Mouse (Mus musculus) lung, adult 2 months (tissue): Measurements from ENCODE around the gene Trit1. TPM values are rescaled to one million over a fixed set of nuclear protein-coding genes. Genes with fewer than 3 reads are reported as not detected.
"Not testable (repeated sequence)": the region's sequence is repeated elsewhere in the genome, so short reads cannot be mapped to it uniquely, and the experiment has no call there.

Experiments
- DNase-seq: peaks from one replicate; pipeline ENCODE4 v3.0.0; 2022
- H3K4me1 ChIP-seq: fragments of 200-500 bp; 2 replicates; pipeline ENCODE4 v1.6.1; 2011; ENCODE audit warnings: low read length; ENCODE audit not compliant: control insufficient read depth, insufficient read depth
- H3K4me3 ChIP-seq: fragments of 200-500 bp; replicated peaks from 2 replicates; pipeline ENCODE3; 2011; ENCODE audit warnings: low read depth, mild to moderate bottlenecking, control low read depth, low read length; ENCODE audit errors: extremely low read depth
- CTCF ChIP-seq: fragments of 200-500 bp; IDR thresholded peaks from 2 replicates; pipeline ENCODE4 v1.5.1; 2011; ENCODE audit warnings: mild to moderate bottlenecking, low read length, control low read depth; ENCODE audit not compliant: insufficient read depth
- POLR2A ChIP-seq: fragments of 200-500 bp; IDR thresholded peaks from 2 replicates; pipeline ENCODE4 v1.6.1; 2011; ENCODE audit warnings: low read depth, mild to moderate bottlenecking, control low read depth, low read length, borderline replicate concordance; ENCODE audit errors: extremely low read depth
- WGBS: fragments of 180-500 bp; shearing (Covaris S2); methylation state at CpG from one replicate; pipeline ENCODE4 v1.1.7; 2018; 5-methylcytosine and 5-hydroxymethylcytosine counted together
- polyA plus RNA-seq: library from polyadenylated mRNA; depleted of rRNA; stranded (reverse); fragments of >200 nt; gene quantifications from 2 replicates; pipeline ENCODE4 v1.2.3, GENCODE M21; 2012

Trit1 gene
- polyA plus RNA-seq, 1 experiment: 4.5 TPM

- WGBS: under 1% methylated on average over 32 of the region's 32 CpGs
- peak overlapping the region; percentile 51 for H3K4me3 ChIP-seq
- H3K4me1 ChIP-seq: no peaks in the 10 kb centered on the region
- peak; percentile 46 for DNase-seq
- TF ChIP-seq CTCF: no peak
- TF ChIP-seq POLR2A: no peak
Measured at GRCm38 (mm10) chr4:122996221-122996617, 20.2 kb upstream of the Trit1 start.

GRCm38 (mm10) chr4:122996618-122997381, 19.6 kb upstream of the Trit1 start:
- peak; percentile 44 for DNase-seq
- Histone ChIP-seq H3K4me3 (peak overlapping the region; percentile 51), H3K4me1 (no peaks in the 10 kb centered on the region)
- TF ChIP-seq POLR2A (no peak), CTCF (no peak)
- 1% methylated on average over 47 of the region's 47 CpGs for WGBS

- no peak for DNase-seq
- Histone ChIP-seq H3K4me1 (no peaks in the 10 kb centered on the region), H3K4me3 (no peak overlapping the region)
- TF ChIP-seq POLR2A: no peak
- TF ChIP-seq CTCF: no peak
- WGBS: 33% methylated on average over 12 of the region's 12 CpGs
Measured at GRCm38 (mm10) chr4:122998537-122999262, 17.7 kb upstream of the Trit1 start.

- 42% methylated on average over 4 of the region's 4 CpGs for WGBS
- no peak for DNase-seq
- H3K4me3 ChIP-seq: no peak overlapping the region
- TF ChIP-seq CTCF: no peak
- no peak for TF ChIP-seq POLR2A
- no peaks in the 10 kb centered on the region for H3K4me1 ChIP-seq
Measured at GRCm38 (mm10) chr4:122999263-122999691, 17.1 kb upstream of the Trit1 start.

GRCm38 (mm10) chr4:123000130-123000529, 16.3 kb upstream of the Trit1 start:
- 82% methylated on average over 14 of the region's 14 CpGs for WGBS
- Histone ChIP-seq H3K4me3 (no peak overlapping the region), H3K4me1 (no peaks in the 10 kb centered on the region)
- no peak for DNase-seq
- no peak for TF ChIP-seq CTCF

GRCm38 (mm10) chr4:123000617-123001342, 15.6 kb upstream of the Trit1 start:
- H3K4me3 ChIP-seq: no peak overlapping the region
- DNase-seq: no peak
- H3K4me1 ChIP-seq: no peaks in the 10 kb centered on the region
- WGBS: 73% methylated on average over 17 of the region's 17 CpGs
- TF ChIP-seq CTCF (no peak), POLR2A (no peak)

- H3K4me1 ChIP-seq: no peaks in the 10 kb centered on the region
- 28% methylated on average over 15 of the region's 15 CpGs for WGBS
- TF ChIP-seq POLR2A (no peak), CTCF (no peak)
- DNase-seq: no peak
- no peak overlapping the region for H3K4me3 ChIP-seq
Measured at GRCm38 (mm10) chr4:123005054-123005966, 11.1 kb upstream of the Trit1 start.

GRCm38 (mm10) chr4:123012501-123012900, 3.9 kb upstream of the Trit1 start:
- DNase-seq, H3K4me3 ChIP-seq, H3K4me1 ChIP-seq: not testable (repeated sequence)
- WGBS: 91% methylated on average over 4 of the region's 4 CpGs
